Mouse (Mus musculus): ENCODE results near the gene Slc25a44.

The Slc25a44 gene

GRCm38 (mm10) chr3:88415668-88416067 lies 9.3 kb downstream of the Slc25a44 start:
- WGBS = 88% methylated on average over 4 of the region's 4 CpGs

DNA sequence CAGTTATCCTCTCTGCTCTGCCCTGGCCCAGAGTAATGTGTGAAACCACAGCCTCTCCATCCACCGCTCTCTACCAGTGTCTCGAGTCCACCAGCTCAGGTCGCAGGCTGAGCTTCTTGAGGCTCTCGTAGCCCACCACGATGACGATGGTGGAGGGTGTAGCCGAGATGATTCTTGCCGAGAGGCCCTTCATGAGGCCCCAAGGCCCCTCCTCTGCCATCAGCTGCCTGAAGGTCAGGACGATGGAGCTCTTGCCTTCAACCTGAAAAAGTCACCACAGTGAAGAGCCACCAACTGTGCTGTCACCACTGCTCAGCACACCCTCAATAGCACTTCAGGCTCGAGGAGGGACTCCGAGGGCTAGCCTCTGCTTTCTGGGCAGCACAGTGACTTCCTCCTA lies 12.3 kb downstream of the Slc25a44 start:
- WGBS = 86% methylated on average over 11 of the region's 11 CpGs

GRCm38 (mm10) chr3:88411681-88412080 lies 13.3 kb downstream of the Slc25a44 start:
- WGBS = 93% methylated on average over 4 of the region's 4 CpGs

GRCm38 (mm10) chr3:88410645-88411031 lies 14.3 kb downstream of the Slc25a44 start:
- 25% methylated on average over 7 of the region's 7 CpGs for WGBS

GRCm38 (mm10) chr3:88409741-88410644 lies 14.9 kb downstream of the Slc25a44 start, which contains the start of gene Pmf1:
Gene Pmf1, minus strand, starts transcription at chr3:88410331.
- WGBS = under 1% methylated on average over 54 of the region's 54 CpGs

DNA sequence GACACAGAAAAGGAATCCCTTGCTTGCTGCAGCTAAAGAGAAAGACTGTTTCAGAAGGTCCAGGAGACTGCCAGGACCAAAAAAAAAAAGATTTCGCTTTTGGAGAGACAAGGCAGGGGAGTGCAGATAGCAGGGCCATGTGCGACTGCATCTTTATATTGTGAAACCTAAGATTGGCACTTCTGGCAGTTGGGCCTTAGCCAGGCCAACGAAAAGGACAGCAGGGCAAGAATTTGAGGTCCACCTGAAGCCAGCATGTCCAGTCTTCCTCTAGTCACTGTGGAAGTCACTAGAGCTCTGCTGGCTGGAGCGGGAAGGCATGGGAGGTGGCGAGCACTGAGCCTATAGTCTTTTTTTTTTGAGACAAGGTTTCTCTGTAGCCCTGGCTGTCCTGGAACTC lies 16.0 kb downstream of the Slc25a44 start:
- 73% methylated on average over 5 of the region's 5 CpGs for WGBS

DNA sequence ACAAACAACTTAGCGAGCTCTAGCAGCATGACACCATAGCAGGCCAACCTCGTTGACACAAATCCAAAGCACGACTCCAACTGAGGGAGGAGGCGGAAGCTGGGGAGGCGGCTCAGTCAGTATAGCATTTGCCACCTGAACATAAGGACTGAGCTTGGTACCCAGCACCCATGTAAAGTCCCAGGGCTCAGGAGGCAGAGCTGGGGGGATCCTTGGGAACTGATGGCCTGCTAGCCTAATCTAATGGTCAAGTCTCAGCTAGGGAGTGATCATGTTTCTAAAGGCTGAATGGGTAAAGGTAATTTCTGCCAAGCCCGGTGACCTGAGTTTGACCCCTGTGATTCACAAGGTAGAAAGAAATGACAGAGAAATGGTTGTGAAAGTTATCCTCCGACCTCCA lies 17.4 kb downstream of the Slc25a44 start:
- 39% methylated on average over 7 of the region's 7 CpGs for WGBS

DNA sequence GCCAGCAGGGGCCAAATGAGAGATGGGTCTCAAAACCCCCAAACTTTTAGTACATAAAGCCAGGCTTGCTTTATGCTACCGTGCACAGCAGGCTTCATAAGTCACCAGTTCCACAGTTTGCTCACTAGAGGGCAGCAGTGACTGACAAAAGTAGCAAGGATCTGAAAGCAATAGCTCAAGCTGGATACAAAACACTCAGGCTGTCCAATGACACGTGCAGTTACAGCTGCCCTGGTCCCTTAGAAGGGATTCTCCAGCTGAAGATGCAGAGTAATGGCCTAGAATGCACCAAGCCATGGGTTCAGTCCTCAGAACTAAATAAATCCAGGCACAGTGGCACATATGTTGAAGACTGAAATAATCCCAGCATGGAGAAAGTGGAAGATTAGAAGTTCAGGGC lies 17.8 kb downstream of the Slc25a44 start:
- WGBS = 0% methylated on average over 2 of the region's 2 CpGs

- WGBS = 93% methylated on average over 10 of the region's 10 CpGs
These were observed 21.3 kb downstream of the Slc25a44 start for GRCm38 (mm10) chr3:88403522-88404230.

- WGBS = 80% methylated on average over 2 of the region's 2 CpGs
These were observed 26.3 kb downstream of the Slc25a44 start for GRCm38 (mm10) chr3:88398666-88399065.

- WGBS = 86% methylated on average over 8 of the region's 8 CpGs
These were observed 29.2 kb downstream of the Slc25a44 start for GRCm38 (mm10) chr3:88395742-88396141.

- WGBS = 93% methylated on average over 6 of the region's 6 CpGs
These were observed 29.7 kb downstream of the Slc25a44 start for GRCm38 (mm10) chr3:88395288-88395687.

- WGBS = 81% methylated on average over 9 of the region's 9 CpGs
These were observed 31.1 kb downstream of the Slc25a44 start for GRCm38 (mm10) chr3:88393776-88394375.

GRCm38 (mm10) chr3:88384364-88384763 lies 40.6 kb downstream of the Slc25a44 start, which contains the start of gene Bglap:
Gene Bglap, minus strand, starts transcription at chr3:88384464.
- 82% methylated on average over 5 of the region's 5 CpGs for whole genome bisulfite sequencing

DNA sequence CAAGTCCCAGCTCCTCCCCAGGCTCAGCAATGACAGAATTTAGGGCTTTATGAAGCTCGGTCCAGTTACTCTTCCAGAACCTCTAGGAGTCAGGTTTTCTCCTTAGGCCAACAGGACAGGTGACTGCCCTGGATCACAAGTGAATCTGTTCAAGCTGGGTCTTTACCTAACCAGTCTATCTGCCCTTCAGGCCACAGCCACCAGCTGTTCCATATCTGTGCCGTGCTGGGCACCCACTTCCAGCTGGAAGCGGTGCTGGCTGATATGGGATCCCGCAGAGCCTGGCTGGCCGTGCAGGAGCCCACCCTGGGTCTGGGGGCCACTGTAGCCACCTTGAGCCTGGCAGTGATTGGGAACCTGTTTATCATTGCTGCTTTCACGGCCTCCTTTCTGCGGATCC lies 42.6 kb downstream of the Slc25a44 start:
- WGBS = 55% methylated on average over 3 of the region's 7 CpGs

GRCm38 (mm10) chr3:88381389-88382315 lies 43.3 kb downstream of the Slc25a44 start:
- WGBS = 12% methylated on average over 22 of the region's 22 CpGs

DNA sequence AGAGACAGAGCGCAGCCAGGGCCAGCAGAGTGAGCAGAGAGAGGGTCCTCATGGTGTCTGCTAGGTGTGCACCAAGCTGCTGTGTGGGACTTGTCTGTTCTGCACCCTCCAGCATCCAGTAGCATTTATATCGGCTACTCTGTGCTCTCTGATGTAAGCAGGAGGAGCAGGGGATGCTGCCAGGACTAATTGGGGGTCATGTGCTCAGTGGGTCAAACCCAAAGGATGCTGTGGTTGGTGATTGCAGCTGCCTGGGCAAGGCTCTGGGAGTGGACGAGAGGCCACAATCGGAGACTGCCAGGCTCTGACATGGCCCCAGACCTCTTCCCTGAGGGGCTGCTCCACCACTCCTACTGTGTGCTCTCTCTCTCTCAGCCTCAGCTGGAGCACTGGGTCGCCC lies 46.3 kb downstream of the Slc25a44 start, which contains the start of gene Bglap2:
Bglap2 (minus strand) TSS at position 101 of the 400 bp plus-strand sequence.
- 88% methylated on average over 5 of the region's 5 CpGs for WGBS

DNA sequence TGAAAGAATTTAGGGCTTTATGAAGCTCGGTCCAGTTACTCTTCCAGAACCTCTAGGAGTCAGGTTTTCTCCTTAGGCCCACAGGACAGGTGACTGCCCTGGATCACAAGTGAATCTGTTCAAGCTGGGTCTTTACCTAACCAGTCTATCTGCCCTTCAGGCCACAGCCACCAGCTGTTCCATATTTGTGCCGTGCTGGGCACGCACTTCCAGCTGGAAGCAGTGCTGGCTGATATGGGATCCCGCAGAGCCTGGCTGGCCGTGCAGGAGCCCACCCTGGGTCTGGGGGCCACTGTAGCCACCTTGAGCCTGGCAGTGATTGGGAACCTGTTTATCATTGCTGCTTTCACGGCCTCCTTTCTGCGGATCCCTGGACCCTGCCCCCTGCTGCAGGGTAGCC lies 48.3 kb downstream of the Slc25a44 start:
- WGBS = 57% methylated on average over 7 of the region's 7 CpGs

- 16% methylated on average over 19 of the region's 19 CpGs for WGBS
These were observed 49.0 kb downstream of the Slc25a44 start for GRCm38 (mm10) chr3:88375750-88376626.

- WGBS = 90% methylated on average over 9 of the region's 9 CpGs
These were observed 52.3 kb downstream of the Slc25a44 start, which contains the start of gene Bglap3 for GRCm38 (mm10) chr3:88372643-88373042. Gene Bglap3, minus strand, starts transcription at chr3:88372743.

Data from cerebral cortex, adult 2 months (tissue).